Mouse (Mus musculus) right cerebral cortex, adult 18-20 months (tissue): ENCODE data around the gene Entpd8.
A peak's percentile ranks its signal among the peaks of the same experiment; 100 is the strongest.

ENCODE experiments used
- DNase-seq: peaks from one replicate; pipeline ENCODE4 v3.0.0; 2022; ENCODE audit warnings: mixed read lengths

Entpd8 gene

DNA sequence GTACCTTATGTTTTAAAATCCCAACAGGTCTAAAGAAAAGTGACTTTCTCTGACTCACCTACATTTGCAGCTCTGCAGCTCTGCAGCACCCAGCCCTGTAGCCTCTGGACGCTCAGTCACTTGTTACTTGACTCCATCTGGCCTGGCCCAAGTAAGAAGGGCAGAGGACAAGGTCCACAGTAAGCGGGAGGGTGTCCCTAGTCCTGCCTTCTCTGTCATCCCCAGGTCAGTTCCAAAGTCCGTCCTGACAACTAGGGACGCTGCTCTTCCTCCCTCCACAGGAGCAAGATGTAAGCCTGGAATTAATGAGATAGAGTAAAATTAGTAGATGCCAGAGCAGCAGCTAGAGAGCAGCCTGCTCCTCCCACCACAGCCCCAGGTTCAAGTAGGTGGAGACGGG lies at the start of gene Entpd8:
Gene Entpd8, plus strand, starts transcription at position 229 of the 400 bp plus-strand sequence.
- DNase-seq: no peak

DNA sequence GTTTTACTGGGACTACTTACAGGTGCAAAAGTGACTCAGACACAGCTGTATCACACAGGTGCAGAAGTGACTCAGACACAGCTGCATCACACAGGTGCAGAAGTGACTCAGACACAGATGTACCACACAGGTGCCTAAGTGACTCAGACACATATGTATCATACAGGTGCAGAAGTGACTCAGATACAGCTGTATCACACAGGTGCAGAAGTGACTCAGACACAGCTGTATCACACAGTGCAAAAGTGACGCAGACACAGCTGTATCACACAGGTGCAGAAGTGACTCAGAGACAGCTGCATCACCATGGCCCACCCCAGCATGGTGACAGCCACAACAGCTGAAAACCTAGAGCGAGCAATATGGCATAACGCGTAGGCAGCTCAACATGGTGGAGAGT lies 45.1 kb upstream of the Entpd8 start:
- no peak for DNase-seq

DNA sequence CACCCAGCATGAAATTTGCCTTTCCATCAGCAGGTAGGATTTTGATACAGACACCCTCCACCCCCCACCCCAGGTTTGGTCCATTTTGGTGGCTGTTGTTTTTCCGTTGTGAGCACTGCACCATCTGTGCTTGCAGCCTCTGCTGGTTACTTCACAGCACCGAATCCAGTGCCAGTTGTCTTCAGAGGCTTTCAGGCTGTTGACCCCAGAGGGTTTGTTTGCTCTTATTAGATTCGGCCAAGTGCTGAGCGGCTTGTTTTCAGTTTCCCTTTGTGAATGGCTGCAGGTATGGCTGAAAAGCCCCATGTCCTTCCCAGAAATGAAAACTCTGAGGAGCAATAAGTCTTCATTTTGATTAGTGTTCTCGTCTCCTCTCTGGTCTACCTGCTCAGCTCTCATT lies 40.0 kb upstream of the Entpd8 start:
- DNase-seq: no peak

DNA sequence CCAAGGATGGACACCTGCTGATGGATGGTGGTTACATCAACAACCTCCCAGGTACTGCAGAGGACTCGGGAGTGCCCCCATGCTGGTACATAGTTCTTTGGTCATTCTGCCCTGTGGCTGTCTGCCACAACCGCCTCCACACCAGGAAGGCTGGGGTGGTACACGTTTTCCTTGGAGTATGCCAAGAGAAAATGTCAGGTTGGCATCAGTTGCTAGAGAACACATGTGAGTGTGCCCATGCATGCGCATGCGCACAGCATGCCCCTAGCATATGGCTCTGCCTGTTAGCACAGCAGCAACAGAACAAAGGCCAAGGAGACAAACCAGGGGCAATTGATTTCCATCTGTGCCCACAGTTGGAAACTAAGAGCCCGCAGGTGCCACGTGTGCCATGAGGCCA lies 29.2 kb upstream of the Entpd8 start:
- DNase-seq: peak; percentile 69

DNA sequence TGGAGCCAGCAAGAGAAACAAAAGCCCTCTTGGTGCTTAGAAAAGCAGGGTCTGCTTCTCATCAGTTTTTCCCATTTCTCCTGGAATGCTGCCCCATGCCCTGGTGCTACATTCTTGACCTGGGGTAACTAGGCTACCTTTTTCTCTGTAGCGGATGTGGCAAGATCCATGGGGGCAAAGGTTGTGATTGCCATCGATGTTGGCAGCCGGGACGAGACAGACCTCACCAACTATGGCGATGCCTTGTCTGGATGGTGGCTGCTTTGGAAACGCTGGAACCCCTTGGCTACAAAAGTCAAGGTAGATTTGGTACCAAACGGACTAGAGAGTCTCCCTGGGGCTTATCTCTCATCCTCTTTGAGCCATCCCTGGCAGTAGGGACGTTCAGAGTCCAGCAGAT lies 28.7 kb upstream of the Entpd8 start:
- no peak for DNase-seq

DNA sequence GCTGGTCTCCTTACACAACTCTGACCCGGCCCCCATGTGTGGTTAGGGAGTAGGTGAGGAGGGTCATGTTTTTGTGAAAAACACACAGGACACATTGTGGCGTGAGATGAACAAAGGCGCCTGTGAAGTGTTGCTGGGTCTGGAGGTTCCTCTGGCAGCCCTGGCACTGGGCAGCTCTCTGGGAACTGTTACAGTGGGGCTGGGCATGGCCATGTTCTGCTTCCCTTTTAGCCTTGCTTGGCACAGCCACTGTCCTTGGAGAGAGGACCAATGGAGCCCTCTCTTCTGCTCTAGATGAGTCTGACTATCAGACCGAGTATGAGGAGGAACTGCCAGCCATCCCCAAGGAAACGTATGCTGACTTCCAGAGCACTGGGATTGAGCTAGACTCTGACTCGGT lies 27.0 kb upstream of the Entpd8 start:
- no peak for DNase-seq

DNA sequence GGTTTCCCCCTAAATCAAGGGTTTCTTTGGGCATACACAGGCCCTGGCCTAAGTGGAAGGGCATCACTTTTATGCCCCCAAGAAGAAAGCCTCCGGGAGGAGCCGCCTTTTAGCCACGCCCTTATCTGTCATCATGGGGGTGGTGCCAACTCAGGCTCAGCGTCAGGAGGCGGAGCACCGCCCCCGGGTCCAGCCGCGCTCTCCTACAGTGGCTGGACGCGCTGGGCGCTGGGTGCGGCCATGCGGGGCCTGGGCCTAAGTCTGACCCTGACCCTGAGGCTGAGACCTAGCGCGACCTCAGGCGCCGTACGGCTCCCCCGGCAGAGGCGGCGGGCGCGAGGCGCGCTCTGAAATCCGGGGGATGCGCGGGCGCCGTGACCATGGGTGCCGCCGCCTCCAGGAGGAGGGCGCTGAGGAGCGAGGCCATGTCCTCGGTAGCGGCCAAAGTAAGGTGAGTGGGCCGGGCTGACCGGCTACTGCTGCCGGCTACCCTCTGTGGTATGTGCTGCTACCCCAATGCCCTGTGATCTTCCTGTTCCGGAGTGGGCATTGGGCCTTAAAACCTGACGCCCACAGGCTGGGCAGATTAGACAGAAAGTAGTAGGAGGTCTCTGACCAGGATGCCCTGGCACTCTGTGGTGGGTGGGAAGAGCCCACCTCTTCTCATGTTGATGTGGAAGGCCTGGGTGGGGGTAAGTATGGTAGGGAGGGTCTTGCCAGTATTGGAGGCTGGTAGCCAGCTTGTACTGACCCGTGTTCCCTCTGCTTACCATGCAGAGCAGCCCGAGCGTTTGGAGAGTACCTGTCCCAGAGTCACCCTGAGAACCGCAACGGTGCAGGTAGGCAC lies 25.7 kb upstream of the Entpd8 start, which contains the start of gene Nsmf:
Gene Nsmf, plus strand, starts transcription at position 135 of the 847 bp plus-strand sequence.
- DNase-seq: peak; percentile 92

DNA sequence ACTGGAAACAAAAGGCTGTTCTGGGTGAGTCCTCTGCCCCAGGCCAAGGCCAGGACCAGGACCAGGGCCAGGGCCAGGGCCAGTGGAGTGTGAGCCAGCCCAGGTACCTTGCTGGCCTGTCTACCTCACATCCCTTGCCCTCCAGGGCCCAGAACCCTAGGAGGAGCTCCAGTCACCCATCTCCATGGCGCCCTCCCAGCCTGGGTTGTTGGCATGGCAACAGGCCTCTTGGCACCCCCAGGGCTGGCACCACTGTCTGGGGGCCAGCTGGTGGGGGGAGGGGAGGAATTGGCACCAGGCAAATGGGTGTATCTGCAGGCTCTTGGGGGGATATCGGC lies 25.1 kb upstream of the Entpd8 start:
- DNase-seq: peak; percentile 68

DNA sequence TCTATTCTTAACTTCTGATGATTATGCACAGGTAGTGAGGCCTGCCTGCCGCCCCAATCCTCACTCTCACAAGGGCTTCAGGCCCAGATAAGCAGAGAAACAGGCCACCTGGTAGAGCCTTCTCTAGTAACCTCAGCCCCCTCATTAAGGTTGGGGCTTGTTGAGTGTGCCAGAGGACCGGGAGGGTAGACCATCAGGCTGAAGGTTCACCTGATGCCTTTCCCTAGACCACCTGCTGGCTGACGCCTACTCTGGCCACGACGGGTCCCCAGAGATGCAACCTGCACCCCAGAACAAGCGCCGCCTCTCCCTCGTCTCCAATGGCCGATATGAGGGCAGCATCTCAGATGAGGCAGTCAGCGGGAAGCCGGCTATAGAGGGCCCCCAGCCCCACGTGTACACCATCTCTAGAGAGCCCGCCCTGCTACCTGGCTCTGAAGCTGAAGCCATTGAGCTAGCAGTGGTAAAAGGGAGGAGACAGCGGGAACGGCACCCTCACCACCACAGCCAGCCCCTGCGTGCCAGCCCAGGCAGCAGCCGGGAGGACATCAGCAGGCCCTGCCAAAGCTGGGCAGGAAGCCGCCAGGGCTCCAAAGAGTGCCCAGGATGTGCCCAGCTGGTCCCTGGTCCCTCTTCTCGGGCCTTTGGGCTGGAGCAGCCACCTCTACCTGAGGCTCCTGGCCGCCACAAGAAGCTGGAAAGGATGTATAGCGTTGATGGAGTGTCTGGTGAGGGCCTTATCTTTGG lies 24.5 kb upstream of the Entpd8 start:
- DNase-seq: no peak

DNA sequence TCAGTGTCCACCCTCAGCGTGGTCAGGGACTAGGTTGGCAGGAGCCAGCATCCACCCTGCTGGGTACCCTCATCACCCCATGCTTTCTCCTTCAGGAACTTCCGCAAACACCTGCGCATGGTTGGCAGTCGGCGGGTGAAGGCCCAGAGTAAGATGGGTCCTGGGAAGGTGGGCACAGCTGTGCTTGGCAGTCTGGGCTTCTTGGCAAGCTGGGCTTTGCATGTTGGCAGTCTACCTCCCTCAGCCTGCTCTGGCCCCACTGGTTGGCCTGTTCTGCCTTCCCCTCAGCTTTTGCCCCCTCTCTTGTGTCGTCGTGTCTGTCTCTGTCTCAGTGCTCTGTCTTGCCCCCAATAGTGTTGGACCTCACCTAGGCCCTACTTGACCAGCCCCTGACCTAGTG lies 21.2 kb upstream of the Entpd8 start:
- DNase-seq: no peak

DNA sequence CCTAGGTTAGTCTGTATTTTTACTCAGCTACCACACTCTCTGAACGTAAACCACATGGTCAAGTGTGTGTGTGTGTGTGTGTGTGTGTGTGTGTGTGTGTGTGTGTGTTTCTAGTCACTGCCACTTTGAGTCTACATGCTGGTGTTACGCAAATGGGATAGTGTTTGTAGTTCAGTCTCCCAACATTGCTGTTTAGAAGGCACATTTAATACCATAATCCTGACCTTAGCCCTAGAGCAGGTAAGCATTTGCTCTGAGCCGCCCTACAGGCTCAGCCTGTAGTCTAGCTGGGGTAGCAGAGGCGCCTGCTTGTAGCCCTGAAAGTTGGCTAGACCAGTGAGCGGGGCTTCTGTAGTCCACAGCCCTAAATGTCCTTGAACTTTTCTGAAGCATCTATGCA lies 16.6 kb upstream of the Entpd8 start:
- DNase-seq: no peak

DNA sequence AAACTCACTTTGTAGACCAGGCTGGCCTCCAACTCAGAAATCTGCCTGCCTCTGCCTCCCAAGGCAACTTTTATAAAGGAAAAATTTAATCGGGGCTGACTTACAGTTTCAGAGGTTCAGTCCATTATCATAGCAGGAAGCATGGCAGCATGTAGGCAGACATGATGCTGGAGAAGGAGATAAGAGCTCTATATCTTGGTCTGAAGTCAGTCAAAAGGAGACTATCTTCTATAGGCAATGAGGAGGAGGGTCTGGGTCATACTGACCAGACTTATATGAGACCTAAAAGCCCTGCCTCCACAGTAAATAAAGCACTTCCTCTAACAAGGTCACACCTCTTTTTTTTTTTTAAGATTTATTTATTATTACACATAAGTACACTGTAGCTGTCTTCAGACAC lies 15.8 kb upstream of the Entpd8 start:
- DNase-seq: no peak

DNA sequence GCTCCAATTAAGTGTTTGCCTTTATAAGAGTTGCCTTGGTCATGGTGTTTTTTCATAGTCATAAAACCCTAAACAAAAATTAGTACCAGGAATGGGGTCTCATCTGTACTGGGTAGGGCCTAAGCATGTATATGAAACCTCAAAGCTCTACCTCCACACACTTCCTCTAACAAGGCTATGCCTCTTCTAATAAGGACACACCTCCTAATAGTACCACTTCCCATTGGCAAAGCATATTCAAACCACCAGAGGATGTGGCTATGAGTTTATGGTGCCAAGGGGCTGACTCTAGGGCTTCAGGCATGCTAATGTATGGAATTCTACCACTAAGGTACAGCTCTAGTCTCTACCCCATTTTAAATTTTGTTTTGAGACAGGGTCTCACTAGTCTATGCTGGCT lies 14.6 kb upstream of the Entpd8 start:
- DNase-seq: no peak

DNA sequence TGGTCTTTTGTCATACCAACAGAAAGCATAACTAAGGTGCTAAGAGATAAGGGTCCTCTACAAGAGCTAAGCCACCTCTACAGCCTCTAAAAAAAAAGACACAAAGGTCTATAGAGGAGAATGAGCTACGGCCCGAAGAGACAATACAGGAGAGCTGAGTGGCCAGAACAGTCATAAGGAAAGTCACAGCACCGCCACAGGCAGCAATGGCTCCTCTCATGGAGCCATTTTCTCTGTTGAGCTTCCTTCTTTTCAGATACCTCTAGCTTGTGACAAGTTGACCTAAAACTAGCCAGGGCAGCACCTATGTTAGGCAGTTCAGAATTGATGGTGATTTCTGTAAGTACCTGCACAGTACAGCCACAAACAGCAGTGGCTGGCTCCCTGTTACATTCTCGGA lies 13.6 kb upstream of the Entpd8 start:
- DNase-seq: no peak

DNA sequence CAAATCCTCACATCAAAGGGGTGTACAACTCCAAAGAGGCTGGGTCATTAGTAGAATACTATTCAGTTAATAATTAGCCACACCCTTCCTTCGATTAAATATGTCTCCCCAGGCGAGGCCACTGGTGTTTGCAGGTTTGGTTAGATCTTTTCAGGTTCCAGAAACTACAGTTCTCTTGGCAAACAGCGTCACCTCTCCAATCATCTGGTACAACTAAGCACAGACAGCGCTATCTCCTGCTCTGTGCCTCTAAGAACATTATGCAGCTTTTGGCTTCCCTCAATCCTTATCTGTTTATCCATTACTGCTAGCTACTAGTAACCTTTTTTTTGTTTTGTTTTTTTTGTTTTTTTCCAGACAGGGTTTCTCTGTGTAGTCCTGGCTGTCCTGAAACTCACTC lies 10.6 kb upstream of the Entpd8 start:
- no peak for DNase-seq

DNA sequence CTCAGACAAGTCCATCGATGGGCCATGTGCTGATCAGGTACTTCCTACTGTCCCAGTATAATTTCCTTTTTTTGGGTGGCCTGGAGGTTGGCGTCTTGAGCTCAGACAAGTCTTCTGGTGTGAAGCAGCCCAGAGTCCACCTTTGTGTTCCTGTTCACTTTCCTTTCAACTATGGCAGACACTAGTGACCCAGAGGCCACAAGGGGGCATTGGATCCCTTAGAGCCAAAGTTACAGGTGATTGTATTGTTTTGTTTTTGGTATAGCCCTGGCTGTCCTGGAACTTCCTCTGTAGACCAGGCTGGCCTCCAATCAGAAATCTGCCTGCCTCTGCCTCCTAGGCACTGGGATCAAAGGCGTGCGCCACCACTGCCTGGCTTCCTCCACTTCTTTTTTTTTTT lies 7.7 kb upstream of the Entpd8 start:
- no peak for DNase-seq

DNA sequence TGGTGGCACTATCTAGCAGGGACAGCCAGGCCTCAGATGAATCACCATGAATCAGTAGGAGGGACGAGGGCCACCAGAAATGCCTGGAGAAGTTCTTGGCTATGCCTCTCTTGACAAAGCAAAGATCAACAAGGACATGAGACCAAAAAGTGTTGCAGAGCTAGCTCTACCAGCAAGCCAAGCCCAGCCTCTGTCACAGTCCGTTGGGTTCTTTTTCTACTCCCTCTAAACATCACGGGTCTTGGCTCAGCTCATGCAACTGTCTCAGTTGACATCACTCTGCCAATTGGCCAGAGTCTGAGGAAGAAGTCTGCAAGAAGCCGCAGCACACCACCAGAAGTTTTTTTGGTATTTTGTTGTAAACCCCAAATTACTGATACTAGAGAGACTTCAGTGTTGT lies 4.6 kb upstream of the Entpd8 start:
- no peak for DNase-seq

DNA sequence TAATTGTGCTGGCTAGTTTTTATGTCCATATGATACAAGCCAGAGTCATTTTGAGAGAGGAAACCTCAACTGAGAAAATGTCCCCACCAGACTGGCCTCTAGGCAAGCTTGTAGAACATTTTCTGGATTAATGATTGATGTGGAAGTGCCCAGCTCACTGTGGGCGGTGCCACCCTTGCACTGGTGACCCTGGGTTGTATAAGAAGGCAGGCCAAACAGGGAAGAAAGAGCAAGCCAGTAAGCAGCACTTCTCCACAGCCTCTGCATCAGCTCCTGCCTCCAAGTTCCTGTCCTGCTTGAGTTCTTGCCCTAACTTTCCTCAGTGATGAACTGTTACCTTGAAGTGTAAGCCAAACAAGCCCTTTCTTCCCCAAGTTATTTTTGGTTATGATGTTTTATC lies 1.1 kb upstream of the Entpd8 start:
- DNase-seq: no peak

DNA sequence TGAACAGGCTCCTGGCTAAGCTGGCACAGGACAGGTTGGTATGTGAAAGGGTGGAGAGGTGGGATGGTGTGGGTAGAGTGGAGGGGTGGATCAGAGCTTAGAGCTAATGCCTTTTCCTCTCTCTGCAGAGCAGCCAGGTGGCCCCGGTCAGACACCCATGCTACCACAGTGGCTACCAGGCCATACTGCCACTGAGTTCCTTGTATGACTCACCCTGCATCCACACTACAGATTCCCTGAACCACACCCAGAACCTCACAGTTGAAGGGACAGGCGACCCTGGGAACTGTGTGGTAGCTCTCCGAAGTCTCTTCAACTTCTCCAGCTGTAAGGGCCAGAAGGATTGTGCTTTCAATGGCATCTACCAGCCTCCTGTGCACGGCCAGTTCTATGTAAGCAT lies 3.6 kb downstream of the Entpd8 start:
- DNase-seq: no peak

DNA sequence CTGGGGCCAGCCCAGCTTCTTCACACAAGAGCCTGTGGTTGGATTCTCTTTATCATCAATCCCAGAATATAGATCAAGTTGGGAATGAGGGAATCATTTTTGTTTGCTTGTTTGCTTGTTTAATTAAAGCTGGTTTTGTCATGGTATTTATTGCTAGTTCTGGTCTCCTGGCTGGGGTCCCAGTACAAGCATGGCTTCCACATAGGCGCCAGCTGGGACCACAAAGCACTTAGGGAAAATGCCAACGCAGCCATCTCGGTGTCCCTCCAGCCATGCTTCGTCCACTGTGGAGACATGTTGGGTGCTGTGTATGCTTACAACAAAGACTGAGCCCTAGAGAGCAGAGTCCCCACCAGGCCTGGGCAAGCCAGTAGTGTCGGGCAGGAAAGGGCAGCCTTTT lies 5.5 kb downstream of the Entpd8 start:
- DNase-seq: no peak

DNA sequence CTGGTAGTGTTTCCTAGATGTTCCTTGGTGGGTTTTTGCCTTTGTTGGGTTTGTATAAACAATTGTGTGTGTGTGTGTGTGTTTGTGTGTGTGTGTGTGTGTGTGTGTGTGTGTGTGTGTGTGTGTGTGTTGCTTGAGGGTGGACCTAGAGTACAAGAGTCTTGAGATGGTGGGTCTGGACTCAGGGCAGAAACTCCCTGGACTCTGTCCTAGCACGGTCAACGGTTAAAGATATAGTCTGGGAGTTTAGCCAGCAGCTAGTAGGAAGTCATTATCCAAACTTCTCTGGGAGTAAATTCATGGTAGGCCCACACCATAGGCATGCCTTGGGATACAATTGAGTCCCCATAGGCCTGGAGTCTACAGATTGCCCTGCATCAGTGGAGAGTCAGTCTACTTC lies 7.7 kb downstream of the Entpd8 start:
- no peak for DNase-seq

DNA sequence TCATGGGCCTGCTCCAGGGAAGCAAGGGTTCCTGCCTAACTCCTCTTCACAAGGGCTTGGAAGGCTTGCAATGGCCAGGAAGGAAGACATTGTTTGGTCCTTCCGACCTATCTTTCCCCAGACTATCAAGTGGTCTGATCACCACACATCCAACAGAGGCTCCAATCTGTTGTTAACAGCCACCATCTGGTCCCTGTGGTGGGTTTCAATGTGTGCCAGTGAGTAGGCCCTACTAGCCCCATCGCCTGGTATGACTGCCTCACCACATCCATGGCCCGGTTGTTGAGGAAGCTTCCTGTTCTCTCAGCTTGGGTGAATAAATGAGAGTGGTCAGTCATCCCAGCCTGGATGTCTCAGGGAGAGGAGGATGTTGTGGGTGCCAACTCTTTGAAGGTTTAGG lies 8.5 kb downstream of the Entpd8 start:
- no peak for DNase-seq

DNA sequence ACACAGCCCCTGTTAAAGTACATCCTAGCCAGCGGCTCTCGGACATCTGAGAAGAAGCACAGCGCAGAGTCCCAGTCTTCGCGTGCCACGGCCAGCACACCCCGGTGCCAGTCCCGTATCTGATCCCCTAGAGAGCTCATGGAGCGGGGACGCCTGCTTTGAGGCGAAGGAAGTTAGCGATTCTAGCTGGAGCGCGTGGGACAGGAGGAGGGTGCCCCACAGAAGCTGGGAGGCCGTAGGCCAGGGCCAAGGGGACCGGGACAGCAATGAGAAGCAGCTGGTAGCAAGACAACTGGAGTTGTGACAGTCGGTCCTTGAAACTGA lies 14.6 kb downstream of the Entpd8 start:
- no peak for DNase-seq

DNA sequence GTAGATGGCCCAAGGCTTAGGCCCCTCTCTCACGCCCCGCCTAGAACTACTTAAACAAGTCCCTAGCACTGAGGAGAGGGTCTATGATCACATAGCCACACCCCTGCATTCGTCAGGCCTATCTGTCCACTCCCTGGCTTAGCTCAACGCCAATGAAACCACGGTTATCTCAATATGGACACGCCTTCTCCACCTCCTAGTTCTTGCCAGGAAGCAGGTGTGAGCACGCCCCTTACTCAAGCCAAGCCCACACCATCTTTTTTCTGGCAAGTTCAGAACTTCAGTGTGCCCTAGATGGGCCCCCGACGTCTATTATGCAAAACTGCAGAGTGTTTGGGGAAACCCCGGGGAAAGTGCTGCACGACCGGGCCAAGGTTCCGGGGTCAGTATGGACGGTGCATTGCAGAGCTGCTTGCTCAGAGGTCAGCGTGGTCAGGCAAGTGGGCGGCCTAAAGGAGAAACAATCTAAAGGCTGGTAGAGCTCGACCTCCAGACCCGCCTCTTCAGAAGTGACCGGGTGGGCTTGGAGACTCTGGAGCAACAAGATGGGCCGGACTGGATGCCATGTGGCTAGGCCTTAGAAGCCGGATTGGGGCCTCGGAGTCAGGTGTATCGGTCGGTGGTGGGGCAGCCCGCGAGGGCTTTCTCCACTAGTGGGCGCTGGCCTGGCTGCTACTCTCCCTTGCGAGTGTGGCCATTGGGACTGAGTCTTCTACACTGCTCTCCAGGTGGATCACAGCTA lies 15.2 kb downstream of the Entpd8 start, which contains the start of gene Noxa1:
Gene Noxa1, minus strand, starts transcription at position 41 of the 742 bp plus-strand sequence.
- no peak for DNase-seq
